ENCODE assay signal across 20 mouse cellular contexts in genomic region chr1:75289888-75290431, GRCm38 (mm10). TPM values are rescaled to one million over a fixed set of nuclear protein-coding genes. Genes with fewer than 3 reads are reported as not detected.
DNase-seq lines count a peak whose midpoint lies in the region; ATAC-seq lines count a peak whose summit lies in the region.
"Had no signal": no experiment of that assay in that cellular context is flagged by ENCODE, and none has a peak within 500 bp of the region (broad histone marks: within the 10 kb centered on the region; RNA-seq: fewer than 3 reads in every experiment).

No protein-coding gene starts in this region.

- H3K4me2 ChIP-seq in hindbrain, embryonic 11.5 days (replicated peaks; ENCODE audit: low read depth, low read length), result no peak overlapping the region
- peak overlapping the region; percentile 23; the same call in 1 of the 2 replicates for H3K4me2 ChIP-seq in midbrain, embryonic 13.5 days (replicated peaks)
- H3K4me2 ChIP-seq: heart, embryonic 11.5 days; kidney, embryonic 15.5 days had no signal

- WGBS in hindbrain, embryonic 11.5 days, result 49% methylated on average over 8 of the region's 8 CpGs
- 24% methylated on average over 8 of the region's 8 CpGs for WGBS in midbrain, embryonic 13.5 days

- H3K36me3 ChIP-seq in hindbrain, embryonic 11.5 days (ENCODE audit: control insufficient read depth, insufficient read depth, low read length), result no peaks in the 10 kb centered on the region
- no peaks in the 10 kb centered on the region for H3K36me3 ChIP-seq in midbrain, embryonic 13.5 days
- H3K36me3 ChIP-seq: kidney, embryonic 15.5 days had no signal

- H3K4me3 ChIP-seq in hindbrain, embryonic 11.5 days (ENCODE audit: low read depth, low read length), result no peak overlapping the region
- no peak overlapping the region for H3K4me3 ChIP-seq in midbrain, embryonic 13.5 days (replicated peaks)
- H3K4me3 ChIP-seq: kidney, embryonic 15.5 days had no signal

- H3K9ac ChIP-seq in hindbrain, embryonic 11.5 days (ENCODE audit: low read depth, low read length), result no peak overlapping the region
- peak overlapping the region; percentile 49 for H3K9ac ChIP-seq in midbrain, embryonic 13.5 days (replicated peaks)
- H3K9ac ChIP-seq: kidney, embryonic 15.5 days had no signal

- peak; percentile 43 for DNase-seq in right cerebral cortex, adult 18-20 months
- no peak for DNase-seq in right cerebral cortex, postnatal 36 days (ENCODE audit: low spot score in 2 of 2)
- DNase-seq in hindbrain, embryonic 11.5 days (ENCODE audit: low spot score), result no peak
- DNase-seq in telencephalon, adult 2 months (ENCODE audit: low read depth, low spot score), result peak; percentile 81
- DNase-seq in spleen, postnatal 36 days (ENCODE audit: low spot score in 2 of 2), result no peak
- no peak for DNase-seq in adrenal gland, postnatal 36 days
- no peak for DNase-seq in ovary, postnatal 14 days (ENCODE audit: low spot score)
- DNase-seq: gastrocnemius, postnatal 14 days had no signal

- H3K9me3 ChIP-seq in hindbrain, embryonic 11.5 days (ENCODE audit: control insufficient read depth, low read length), result no peaks in the 10 kb centered on the region
- H3K9me3 ChIP-seq in midbrain, embryonic 13.5 days, result no peaks in the 10 kb centered on the region
- H3K9me3 ChIP-seq: kidney, embryonic 15.5 days had no signal

- H3K4me1 ChIP-seq in hindbrain, embryonic 11.5 days (replicated peaks; ENCODE audit: control insufficient read depth, insufficient read depth, low read length), result peaks cover 9% of the 10 kb centered on the region; the same call in 1 of the 2 replicates
- peaks cover 28% of the 10 kb centered on the region for H3K4me1 ChIP-seq in midbrain, embryonic 13.5 days (replicated peaks)

- peak; percentile 49; the same call in 1 of the 2 replicates for ATAC-seq in hindbrain, embryonic 11.5 days (ENCODE audit: low FRiP score)
- ATAC-seq in midbrain, embryonic 13.5 days, result peak; percentile 44

- H3K27ac ChIP-seq in hindbrain, embryonic 11.5 days (ENCODE audit: low read depth, low read length), result peak overlapping the region; percentile 83
- peak overlapping the region; percentile 94 for H3K27ac ChIP-seq in midbrain, embryonic 13.5 days
- H3K27ac ChIP-seq: kidney, embryonic 15.5 days had no signal

- H3K27me3 ChIP-seq in hindbrain, embryonic 11.5 days (ENCODE audit: control insufficient read depth, insufficient read depth, low read length), result no peaks in the 10 kb centered on the region
- H3K27me3 ChIP-seq in midbrain, embryonic 13.5 days, result no peaks in the 10 kb centered on the region

RNA-seq across cellular contexts. Expression of gene Resp18, which starts 11.7 kb away (rescaled TPM):
- polyA plus RNA-seq in hindbrain, embryonic 11.5 days (2014; fragmentation: Nextera tagmentation; extraction: Ambion mirVana), result 32.3 and 35.7 TPM in 2 replicates
- 97.4 and 99.9 TPM in 2 replicates for polyA plus RNA-seq in midbrain, embryonic 13.5 days (2015; fragmentation: Nextera tagmentation; extraction: Ambion mirVana)
- total RNA-seq in adrenal gland, postnatal 36 days (2021), result 100 to 1,000 TPM in 1 of 2 experiments, 10 to 100 TPM in 1; 90.7 to 118 TPM
- total RNA-seq: ES-E14; gastrocnemius, postnatal 14 days; megakaryocyte-erythroid progenitor cell, adult 5-6 weeks had no signal
- polyA plus RNA-seq: C2C12; liver, adult 2 months had no signal

RNA-seq across cellular contexts. Expression of gene Ptprn, which starts 25.7 kb away (rescaled TPM):
- 3.5 and 6.0 TPM in 2 replicates for polyA plus RNA-seq in hindbrain, embryonic 11.5 days (2014; fragmentation: Nextera tagmentation; extraction: Ambion mirVana)
- 11.1 and 14.0 TPM in 2 replicates for polyA plus RNA-seq in midbrain, embryonic 13.5 days (2015; fragmentation: Nextera tagmentation; extraction: Ambion mirVana)
- 10 to 100 TPM; 38.2 to 54.2 TPM for total RNA-seq in adrenal gland, postnatal 36 days (2021)
- polyA plus RNA-seq: liver, adult 2 months had no signal

RNA-seq across cellular contexts. Expression of gene Dnpep, which starts 27.8 kb away (rescaled TPM):
- 154 and 165 TPM in 2 replicates for polyA plus RNA-seq in hindbrain, embryonic 11.5 days (2014; fragmentation: Nextera tagmentation; extraction: Ambion mirVana)
- polyA plus RNA-seq in midbrain, embryonic 13.5 days (2015; fragmentation: Nextera tagmentation; extraction: Ambion mirVana), result 155 and 161 TPM in 2 replicates
- 100 to 1,000 TPM in 1 of 2 experiments, 10 to 100 TPM in 1; 88.1 to 112 TPM for total RNA-seq in adrenal gland, postnatal 36 days (2021)

RNA-seq across cellular contexts. Expression of gene Dnajb2, which starts 53.8 kb away (rescaled TPM):
- 17.8 and 21.4 TPM in 2 replicates for polyA plus RNA-seq in hindbrain, embryonic 11.5 days (2014; fragmentation: Nextera tagmentation; extraction: Ambion mirVana)
- polyA plus RNA-seq in midbrain, embryonic 13.5 days (2015; fragmentation: Nextera tagmentation; extraction: Ambion mirVana), result 47.6 and 56.7 TPM in 2 replicates
- total RNA-seq in adrenal gland, postnatal 36 days (2021), result 100 to 1,000 TPM in 1 of 2 experiments, 10 to 100 TPM in 1; 67.9 to 138 TPM

RNA-seq across cellular contexts. Expression of gene A630095N17Rik, which starts 58.1 kb away (rescaled TPM):
- not detected in 2 replicates for polyA plus RNA-seq in hindbrain, embryonic 11.5 days (2014; fragmentation: Nextera tagmentation; extraction: Ambion mirVana)
- not detected in 2 replicates for polyA plus RNA-seq in midbrain, embryonic 13.5 days (2015; fragmentation: Nextera tagmentation; extraction: Ambion mirVana)
- not detected for total RNA-seq in adrenal gland, postnatal 36 days (2021)
- total RNA-seq: adrenal gland, postnatal 10 days; ES-E14; gastrocnemius, postnatal 14 days; layer of hippocampus, adult 18-20 months; left cerebral cortex, postnatal 14 days; liver, adult 2 months; megakaryocyte-erythroid progenitor cell, adult 5-6 weeks had no signal
- polyA plus RNA-seq: C2C12; heart, embryonic 11.5 days; kidney, embryonic 15.5 days; liver, adult 2 months; lung, embryonic 16.5 days; stomach, embryonic 14.5 days had no signal

Comparison
In these comparisons a context has a peak if more than half of its experiments do, and no peak if none do; other contexts are left out.
1. DNase-seq: peak in right cerebral cortex, adult 18-20 months (single experiment) and telencephalon, adult 2 months (single experiment); none in right cerebral cortex, postnatal 36 days (0 of 2), hindbrain, embryonic 11.5 days (single experiment), spleen, postnatal 36 days (0 of 2), adrenal gland, postnatal 36 days (0 of 2) and ovary, postnatal 14 days (single experiment).